Mouse (Mus musculus) ovary, adult 18-20 months (tissue): ENCODE results near the gene Zdhhc8.

Experiments
- DNase-seq: peaks from one replicate; pipeline ENCODE4 v3.0.0; 2022; ENCODE audit warnings: low spot score, mixed read lengths

The Zdhhc8 gene

GRCm38 (mm10) chr16:18234671-18235388 lies at the start of gene Zdhhc8:
Gene Zdhhc8, minus strand, starts transcription at chr16:18235136.
- peak; percentile 63 for DNase-seq

DNA sequence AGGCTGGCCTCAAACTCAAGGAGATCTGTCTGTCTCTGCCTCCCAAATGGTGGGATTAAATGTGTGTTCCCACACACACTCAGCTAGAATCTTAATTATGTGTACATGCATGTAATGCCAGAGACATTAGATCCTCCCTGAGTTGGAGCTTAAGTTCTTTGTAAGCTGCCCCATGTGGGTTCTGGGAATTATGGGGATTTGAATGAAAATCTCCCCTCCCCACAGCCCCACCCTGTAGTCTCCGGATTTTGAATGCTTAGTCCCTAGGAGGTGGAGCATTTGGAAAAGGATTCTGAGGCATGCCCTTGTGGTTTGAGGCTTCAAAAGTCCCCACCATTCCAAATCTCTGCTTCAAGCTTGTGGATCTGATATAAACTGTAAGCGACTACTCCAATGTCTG lies 40.2 kb upstream of the Zdhhc8 start:
- no peak for DNase-seq

DNA sequence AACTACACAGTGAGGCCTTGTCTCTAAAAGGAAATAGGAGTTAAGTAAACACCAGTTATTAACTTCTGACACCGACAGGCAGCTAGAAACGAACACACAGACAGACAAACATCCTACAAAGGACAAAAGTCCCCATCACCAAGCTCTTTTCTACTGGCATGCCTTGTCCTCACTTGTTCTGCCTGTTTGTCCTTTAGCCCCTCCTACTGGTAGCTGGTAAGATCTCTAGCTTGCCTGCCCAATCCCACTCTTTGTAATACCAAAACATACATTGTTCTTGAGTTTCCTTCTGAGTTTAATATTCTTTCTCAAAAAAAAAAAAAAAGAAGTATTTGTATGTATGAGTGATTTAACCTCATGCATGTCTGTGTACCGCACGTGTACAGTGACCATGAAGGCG lies 33.2 kb upstream of the Zdhhc8 start:
- DNase-seq: no peak

DNA sequence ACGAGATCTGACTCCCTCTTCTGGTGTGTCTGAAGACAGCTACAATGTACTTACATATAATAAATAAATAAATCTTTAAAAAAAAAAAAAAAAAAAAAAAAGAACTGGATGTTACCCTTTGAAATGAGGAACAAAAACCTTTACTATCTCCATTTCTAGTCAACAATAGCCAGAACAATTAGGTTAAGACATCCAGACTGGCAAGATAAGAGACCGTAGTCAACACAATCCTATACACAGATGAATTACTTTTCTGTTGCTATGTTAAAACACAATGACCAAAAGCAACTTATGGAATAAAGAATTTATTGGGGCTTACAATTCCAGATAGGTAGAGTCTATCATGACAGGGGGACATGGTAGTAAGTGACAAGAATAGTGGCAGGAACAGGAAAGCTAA lies 30.1 kb upstream of the Zdhhc8 start:
- no peak for DNase-seq

GRCm38 (mm10) chr16:18258221-18258620 lies 23.3 kb upstream of the Zdhhc8 start, which contains the start of gene Gm49776:
Gene Gm49776, minus strand, starts transcription at chr16:18258321.
- no peak for DNase-seq

DNA sequence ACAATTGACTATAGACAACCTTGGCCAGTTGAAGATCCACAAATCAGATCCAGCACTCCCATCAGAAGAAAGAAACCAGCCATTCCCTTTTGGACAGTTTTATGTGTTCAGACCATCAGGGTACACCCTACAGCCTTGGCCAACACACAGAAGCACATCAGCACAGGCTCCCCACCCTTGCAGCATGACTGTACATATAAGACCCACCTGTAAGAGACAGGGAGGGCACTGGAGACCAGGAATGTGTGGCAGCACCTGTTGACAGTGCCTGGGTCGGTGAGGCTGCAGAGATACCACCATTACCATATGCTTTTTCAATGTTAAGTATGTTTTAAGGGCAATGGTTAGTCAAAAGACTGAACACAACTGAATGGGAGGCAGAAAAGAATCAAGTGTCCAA lies 18.9 kb upstream of the Zdhhc8 start:
- DNase-seq: no peak

DNA sequence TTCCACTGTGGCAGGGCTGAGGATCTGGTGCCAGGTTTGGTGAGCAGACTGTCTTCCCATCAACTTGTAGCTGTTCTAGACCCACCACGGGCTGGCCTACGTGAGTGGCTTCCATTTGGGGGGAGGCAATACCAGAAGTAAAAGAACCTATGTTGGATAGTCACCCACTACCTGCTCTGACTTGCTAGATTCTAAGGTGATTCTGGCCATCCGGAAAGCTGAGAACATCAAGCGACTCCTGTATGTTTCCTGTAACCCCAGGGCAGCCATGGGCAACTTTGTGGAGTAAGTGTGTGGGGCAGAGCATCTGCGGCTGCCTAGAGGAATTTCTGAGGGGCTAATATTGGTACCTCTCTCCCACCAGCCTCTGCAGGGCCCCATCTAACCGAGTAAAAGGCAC lies 17.8 kb upstream of the Zdhhc8 start:
- no peak for DNase-seq

DNA sequence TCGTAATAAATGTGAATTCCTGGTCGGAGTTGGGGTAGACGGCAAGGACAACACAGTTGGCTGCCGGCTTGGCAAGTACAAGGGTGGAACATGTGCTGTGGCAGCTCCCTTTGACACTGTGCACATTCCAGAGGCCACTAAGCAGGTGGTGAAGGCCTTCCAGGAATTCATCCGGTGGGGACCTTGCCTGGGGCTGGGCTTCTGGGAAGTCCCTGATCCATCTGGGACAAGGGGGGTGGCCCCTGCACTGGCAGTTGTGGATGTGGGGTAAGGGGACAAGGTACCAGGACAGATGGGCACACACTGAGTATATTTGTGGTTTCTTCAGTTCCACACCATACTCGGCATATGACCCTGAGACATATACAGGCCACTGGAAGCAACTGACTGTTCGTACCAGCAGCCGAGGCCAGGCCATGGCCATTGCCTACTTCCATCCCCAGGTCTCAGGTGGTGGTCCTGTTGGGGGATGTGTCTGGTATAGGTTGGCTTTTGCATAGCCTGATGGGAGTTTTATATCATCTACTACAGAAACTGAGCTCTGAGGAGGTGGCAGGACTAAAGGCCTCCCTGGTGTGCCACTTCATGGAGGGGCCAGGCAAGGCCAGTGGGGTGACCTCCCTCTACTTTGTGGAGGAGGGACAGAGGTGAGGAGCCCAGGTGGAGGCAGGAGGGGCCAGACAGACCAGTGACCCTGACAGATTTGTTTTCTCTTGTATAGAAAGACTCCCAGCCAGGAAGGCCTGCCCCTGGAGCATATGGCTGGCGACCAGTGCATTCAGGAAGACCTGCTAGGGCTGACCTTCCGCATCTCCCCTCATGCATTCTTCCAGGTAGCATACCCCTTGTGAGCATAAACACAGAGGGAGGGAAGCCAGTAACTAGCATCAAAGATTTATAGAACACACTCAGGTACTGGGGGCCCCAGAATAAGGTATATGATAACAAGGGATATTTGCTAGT lies 16.2 kb upstream of the Zdhhc8 start:
- no peak for DNase-seq

GRCm38 (mm10) chr16:18250231-18250630 lies 15.3 kb upstream of the Zdhhc8 start:
- no peak for DNase-seq

- no peak for DNase-seq
These were observed 14.5 kb upstream of the Zdhhc8 start for GRCm38 (mm10) chr16:18249364-18249967.

DNA sequence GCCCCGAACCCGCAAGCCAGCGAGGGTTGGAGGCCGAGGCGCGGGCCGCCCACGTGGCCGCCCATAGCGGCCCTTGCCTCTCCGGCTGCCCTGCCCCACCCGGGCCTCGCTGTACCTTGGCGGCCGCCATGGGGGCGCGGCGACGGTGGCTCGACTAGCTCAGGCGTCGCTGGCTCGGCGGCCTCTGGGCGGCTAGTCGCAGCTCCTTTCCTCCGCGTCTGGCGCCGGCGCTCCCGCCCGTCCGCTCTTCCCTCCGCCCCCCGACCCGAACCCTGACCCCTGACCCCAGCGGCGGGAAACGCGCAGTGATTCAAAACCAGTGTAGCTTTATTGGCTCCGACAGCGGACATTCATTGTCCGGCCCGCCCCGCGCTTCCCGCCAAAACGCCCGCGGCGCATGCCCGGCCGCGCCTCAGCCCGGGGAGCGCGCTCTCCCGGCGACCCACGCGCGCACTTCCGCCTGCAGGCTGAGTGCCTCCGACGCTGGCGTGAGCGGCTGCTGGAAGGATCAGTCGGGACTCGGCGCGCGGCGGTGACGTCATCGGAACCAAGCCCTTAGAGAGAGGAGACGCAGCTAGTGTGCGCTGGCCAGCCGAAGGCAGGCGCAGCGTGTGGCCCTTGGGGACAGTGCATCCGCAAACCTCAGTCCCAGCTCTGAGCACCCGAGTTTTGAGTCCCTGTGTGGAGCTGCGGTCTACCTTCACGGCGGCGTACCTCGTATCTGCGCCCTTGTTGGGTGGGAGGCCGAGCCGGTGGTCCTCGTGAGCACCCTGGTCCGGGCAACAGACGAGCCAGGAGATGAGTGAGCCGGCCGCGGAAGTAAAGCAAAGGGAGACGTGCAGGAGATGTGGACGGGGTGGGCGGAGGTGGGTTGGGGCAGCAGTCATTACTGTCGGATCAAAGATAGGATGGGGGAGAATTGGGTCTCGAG lies 13.8 kb upstream of the Zdhhc8 start, which contains the start of the genes Trmt2a and Ranbp1:
Trmt2a (plus strand) TSS at position 247 of the 931 bp plus-strand sequence.
Ranbp1 (minus strand) TSS at position 300 of the 931 bp plus-strand sequence.
- DNase-seq: peak; percentile 98

GRCm38 (mm10) chr16:18247521-18248399 lies 12.8 kb upstream of the Zdhhc8 start:
- no peak for DNase-seq

GRCm38 (mm10) chr16:18241581-18241980 lies 6.6 kb upstream of the Zdhhc8 start:
- DNase-seq: no peak

DNA sequence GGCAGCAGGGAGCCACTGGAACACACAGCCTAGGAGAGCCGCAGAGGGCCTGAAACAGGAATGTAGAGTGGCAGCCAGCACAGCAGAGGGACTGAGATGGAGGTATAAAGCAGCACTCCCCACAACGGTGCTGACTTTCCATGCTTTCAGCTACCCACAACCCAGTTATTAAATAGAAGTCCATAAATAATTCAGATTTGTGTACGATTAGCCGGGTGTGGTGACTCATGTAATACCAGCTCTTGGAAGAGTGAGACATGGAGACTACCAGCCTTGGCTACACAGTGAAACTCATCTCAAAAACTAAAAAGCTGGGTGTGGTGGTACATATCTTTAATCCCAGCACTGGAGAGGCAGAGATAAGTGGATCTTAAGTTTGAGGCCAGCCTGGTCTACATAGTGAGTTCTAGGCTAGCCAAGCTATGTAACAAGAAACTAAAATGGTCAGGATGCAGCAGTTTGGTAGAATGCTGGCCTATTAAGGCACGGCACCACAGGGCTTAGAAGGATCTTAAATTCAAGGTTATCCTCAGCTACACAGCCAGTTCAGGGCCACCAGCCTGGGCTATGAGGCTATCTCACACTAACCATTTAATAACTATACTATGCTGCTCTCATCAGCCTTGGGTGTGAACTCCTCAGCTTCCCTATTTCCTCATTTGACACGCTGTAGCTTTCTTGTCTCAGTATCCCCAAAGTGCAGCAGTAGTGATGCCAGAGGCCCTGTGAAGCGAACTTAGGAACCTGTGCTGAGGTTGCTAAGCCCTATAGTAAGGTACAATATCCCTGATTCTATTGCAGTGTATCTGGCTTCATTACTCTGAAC lies 2.0 kb upstream of the Zdhhc8 start:
- DNase-seq: no peak

GRCm38 (mm10) chr16:18235389-18236065 lies 591 bp upstream of the Zdhhc8 start:
- DNase-seq: peak; percentile 69

GRCm38 (mm10) chr16:18233919-18234670 lies 841 bp downstream of the Zdhhc8 start:
- DNase-seq: no peak

DNA sequence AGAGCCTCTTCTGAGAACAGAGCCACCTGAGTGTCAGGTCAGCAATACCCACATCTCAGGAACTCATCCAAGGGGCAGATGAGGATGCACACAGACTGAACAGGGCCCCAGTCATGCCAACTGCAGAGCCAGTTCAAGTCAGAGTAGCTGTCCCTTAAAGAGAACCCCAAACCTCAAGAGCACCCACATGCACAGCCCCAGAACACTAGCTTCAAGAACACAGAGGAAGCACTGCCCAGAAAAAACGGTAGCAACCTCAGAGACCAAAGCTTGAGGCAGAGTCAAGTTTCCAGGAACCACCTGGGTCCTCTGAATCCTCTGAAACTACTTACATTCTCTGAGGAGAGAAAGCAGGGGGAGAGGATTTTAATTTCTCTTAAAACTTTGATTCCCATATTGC lies 1.5 kb downstream of the Zdhhc8 start:
- DNase-seq: no peak

DNA sequence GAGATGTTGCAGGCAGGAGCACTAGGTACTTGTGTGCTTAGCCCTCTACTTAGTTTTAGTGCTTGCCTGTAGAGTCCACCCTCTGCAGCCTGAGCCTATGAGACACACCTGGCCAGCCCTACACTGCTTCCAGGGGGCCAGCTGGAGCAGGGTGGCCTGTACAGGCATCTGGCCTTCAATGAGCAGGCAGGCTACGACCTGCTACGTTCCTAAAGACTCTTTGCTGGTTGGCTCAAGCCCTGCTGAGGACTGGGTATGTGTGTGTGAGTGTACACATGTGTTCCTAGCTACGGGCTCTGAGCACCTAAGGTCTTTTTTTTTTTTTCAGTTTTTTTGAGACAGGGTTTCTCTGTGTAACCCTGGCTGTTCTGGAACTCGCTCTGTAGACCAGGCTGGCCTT lies 3.5 kb downstream of the Zdhhc8 start:
- DNase-seq: no peak
